Mouse (Mus musculus): ENCODE measurements at regions not wholly inside any gene's neighbourhood (a gene's known extent, or its start where the extent isn't known, plus 50 kb on each side); places are given as distances from the start of the nearest gene placed in this dataset.

DNA sequence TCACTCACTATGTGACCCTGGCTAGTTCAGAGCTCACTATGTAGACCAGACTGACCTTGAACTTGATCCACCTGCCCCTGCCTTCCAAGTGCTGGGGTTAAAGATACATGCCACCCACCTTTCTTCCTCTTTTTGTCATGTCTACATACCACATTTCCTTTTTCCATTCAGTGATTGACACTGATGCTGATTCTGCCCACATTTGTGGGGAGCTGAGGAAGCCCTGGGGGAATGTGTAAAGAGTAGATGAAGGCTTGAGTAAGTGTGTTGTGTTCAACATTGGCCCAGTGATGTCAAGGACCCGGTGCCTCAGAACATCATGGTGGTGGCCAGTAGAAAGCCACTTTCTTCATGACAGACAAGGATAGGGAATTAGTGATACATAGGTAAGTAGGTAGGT, 201.3 kb downstream of the Rpap3 start:
- no peak for DNase-seq (ENCODE audit: low read depth, low spot score)

DNA sequence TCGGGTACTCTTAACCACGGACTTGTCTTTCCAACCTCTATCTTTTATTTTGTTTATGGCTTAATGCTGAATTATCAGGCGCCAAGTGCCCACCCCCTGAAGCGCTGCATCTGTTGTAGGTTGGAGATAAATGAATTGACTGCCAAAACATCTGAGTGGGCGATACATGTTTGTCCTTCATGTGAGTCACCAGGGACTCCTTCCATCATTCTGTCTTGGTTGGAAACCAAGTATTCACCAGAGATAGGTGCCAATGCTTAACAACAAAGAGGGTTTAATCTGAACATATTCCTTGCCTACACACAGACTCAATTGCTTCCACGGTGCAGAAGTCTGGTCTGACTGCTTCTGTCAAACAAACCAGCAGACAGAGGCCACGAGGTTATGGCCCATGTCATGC, 203.6 kb downstream of the Rpap3 start:
- no peak for DNase-seq (ENCODE audit: low read depth, low spot score)

DNA sequence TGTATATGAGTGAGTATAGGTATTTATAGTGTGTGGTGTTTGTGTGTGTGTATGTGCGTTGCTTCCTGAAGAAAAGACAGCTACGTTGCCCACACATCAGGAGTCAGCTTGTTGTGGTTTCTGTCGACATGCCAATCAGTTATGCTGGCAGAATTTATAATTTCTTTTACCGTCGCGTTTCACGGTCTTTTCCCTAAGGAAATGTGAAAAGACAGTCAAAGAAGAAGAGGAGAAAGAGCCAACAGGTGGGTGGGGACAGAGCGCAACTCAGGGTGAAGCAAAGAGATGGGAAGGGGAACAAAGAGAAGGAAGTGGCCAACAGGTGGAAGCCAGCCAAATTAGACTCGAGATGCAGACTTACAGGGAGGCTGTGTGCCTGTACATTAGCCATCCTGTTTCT, 204.2 kb downstream of the Rpap3 start:
- no peak for DNase-seq (ENCODE audit: low read depth, low spot score)

DNA sequence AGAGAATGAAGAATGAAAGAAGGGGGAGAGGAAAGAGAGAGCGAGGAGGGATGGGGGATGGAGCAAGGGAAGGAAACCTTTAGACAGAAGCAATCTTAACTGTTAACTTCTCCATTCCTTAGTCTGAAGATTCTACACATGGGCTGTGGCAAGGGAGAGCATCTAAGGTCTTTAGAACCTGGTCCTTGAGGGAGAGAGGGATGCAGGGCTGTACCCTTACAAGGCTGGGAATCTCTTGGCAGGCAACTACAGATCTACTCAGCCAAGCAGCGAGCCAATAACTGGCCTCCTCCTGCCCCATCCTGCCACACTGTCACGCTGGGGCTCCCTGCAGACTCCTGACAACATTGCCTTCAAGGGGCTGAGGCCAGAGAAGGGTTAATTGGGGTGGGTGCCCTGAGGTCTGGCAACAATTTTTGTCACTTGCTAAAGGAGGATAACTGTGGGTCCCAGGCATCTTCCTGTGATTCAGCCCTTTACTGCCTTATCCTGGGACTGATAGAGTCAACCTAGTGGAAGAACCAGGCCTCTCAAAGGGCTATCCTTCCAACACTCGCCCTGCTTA, 205.7 kb downstream of the Rpap3 start:
- no peak for DNase-seq (ENCODE audit: low read depth, low spot score)

DNA sequence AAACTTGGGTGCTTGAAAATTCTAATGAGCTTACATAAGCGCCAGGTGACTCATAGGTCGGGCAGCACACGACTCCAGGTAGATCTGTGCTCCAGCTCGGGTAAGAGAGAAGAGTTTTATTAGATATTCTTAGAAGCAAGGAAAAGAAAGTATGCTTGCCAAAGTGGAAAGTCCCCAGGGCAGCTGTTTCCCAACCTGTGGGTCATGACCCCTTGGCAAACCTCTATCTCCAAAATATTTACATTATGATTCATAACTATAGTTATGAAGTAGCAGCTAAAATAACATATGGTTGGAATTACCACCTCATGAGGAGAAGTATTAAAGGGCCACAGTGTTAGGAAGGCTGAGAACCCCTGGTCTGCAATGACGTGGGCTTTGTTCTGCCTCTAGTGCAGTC, 206.4 kb downstream of the Rpap3 start:
- no peak for DNase-seq (ENCODE audit: low read depth, low spot score)

DNA sequence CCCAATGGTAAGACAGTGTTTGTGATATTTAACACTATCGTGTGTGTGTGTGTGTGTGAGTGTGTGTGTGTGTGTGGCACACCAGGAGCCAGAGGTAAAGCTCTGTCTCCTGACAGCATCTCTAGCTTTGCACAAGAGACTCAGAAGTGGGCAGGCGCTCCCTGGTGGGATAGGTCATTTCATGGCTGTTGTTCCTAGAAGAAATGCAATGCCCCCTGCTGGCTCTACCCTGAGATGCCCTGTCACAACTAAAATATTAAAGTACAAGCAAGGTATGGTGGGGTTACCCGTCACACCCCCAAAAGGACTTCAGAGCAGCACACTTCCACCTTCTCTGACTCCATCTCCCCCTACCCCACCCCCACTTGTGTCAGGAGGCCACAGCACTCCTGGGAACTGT, 207.2 kb downstream of the Rpap3 start:
- no peak for DNase-seq (ENCODE audit: low read depth, low spot score)

DNA sequence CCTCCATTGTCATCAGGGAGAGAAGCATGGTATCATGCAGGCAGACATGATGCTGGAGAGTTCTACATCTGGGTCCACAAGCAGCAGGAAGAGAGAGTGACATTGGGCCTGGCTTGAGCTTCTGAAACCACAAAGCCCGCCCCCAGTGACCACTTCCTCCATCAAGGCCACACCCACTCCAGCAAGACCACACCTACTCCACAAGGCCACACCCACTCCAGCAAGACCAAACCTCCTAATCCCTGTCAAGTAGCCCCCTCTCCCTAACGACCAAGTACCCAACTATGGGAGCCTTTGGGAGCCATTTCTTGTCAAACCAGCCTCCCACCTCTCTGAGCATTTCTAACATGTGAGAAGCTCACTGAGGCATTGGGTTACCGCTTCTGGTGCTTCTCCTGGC, 209.6 kb downstream of the Rpap3 start:
- DNase-seq (ENCODE audit: low read depth, low spot score): no peak

DNA sequence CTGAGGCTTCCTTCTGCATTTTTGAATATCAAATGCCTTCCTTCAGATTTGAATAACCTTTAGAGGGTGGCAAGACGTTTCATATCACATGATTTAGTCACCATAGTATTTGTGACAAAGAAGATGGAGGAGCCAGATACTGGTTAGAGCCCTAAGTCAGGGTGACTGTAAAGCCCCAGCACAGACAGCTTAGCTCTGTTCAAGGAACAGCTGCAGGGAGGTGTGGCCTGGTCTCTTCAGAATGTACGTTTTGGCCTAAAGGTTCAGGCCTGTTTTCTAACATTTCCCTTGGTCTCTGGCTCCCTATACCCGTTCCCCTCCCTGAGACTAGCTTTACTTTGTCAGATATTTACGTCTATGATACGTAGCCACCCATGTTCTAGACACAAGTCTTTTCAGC, 212.3 kb downstream of the Rpap3 start:
- DNase-seq (ENCODE audit: low read depth, low spot score): no peak

DNA sequence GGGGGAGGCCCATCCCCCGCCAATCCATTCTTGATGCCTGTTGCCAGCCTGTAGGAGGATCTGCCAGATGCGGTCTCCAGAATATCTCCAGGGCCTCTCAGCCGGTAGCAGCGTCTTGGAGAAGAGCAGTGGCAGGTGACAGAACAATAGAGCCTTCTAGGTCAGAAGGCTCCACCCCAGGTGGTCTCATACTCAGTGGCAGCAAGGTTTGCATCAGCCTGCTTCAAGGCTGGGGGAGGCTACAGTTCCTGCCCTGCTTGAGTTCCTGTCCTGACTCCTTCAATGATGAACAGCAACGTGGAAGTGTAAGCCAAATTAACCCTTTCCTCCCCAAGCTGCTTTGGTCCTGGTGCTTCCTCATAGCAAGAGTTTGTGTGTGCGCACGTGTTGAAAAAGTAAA, 213.8 kb downstream of the Rpap3 start:
- no peak for DNase-seq (ENCODE audit: low read depth, low spot score)

DNA sequence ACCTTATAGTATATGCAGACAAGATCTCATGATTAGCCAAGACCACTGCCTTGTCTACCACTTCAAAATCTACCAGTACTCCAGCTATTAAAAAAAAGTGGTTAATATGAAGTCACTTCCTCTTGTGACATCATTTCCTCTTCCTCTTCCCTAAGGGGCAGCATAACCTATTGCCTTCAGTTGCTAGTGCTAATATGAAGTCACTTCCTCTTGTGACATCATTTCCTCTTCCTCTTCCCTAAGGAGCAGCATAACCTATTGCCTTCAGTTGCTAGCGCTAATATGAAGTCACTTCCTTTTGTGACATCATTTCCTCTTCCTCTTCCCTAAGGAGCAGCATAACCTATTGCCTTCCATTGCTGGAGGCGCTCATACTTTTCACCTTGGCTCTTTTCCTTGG, 218.2 kb downstream of the Rpap3 start:
- no peak for DNase-seq (ENCODE audit: low read depth, low spot score)

DNA sequence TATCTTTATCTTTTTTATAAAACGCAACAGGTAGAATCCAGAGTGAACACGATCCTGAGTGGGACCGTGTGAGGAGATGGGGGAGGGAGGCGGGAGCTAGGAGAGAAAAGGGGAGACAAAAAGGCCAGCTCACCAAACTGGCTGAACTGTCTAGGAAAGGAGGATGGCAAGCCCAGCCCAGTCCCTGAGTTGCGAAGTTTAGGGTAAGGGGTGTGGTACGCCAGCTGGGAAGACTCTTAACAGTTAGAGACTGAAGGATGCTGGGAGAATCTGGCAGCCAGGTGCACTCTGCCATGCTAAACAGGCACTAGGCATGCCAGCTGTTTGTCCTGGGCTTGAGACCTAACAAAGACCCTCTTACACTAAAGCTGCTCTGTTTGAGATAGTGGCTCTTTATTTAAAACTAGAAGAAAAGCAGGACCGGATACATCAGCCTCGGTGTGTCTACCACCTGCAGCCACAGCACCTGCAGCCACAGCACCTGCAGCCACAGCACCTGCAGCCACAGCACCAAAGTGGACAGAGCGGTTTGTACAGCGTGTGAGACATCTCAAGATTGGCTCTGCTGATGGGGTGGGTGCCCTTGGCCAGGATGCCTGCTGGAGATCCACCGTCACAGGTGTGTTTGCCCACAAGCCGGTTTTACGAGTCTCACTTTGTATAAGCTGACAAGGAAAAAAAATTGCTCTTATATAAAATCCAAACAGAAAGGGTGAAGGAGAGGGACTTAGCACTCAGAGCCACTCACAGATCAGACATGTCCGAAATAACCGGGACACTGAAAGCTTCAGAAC, 225.1 kb upstream of the Amigo2 start:
- DNase-seq (ENCODE audit: low read depth, low spot score): no peak

DNA sequence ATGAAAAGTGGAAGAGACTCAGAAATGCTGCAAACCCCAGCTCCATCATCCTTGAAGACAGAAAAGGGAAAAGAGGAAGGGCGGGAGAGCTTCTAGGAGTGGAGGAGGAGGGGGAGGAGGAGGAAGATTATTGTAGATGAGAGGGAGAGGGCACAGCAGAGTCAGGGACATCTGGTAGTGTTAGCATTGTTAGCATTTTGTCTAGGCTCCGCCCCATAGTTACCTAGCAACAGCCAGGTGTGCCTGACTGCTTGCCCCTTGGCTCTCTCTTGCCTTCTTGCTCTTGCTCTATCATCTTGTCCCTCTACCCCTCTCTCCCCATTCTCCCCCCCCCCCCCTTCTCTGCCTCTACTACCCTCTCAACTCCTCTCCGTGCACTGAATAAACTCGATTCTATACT, 224.4 kb upstream of the Amigo2 start:
- DNase-seq (ENCODE audit: low read depth, low spot score): no peak

DNA sequence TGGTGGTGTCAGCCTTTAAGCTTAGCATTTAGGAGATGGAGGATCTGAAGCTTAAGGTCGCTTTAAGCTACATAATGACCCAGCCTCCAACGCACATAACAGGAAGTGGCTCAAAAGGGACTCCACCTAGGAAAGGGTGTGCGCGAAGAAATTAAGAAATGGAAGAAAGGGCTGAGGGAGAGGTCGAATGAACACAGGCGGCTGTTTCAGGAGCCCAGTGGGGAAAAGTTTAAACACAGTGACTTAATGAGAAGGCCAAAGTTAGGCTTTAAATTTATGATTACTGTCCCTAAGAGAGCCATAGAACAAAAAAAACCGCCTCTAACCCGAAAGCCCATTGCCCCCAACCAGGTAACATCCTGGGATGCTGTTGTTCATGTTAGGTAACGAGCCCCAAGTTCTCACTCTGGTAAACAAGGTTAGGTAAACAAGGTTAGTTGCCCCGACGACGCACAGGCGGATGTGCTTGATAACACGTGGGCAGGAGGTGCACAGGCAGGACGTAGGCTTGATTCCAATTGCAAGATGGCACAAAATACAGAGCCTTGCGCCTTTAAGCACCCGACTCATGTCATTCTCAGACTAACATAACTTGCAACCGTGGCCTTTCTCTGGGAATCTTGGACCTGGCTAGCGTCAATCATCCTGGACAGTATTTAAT, 222.7 kb upstream of the Amigo2 start:
- no peak for DNase-seq (ENCODE audit: low read depth, low spot score)

DNA sequence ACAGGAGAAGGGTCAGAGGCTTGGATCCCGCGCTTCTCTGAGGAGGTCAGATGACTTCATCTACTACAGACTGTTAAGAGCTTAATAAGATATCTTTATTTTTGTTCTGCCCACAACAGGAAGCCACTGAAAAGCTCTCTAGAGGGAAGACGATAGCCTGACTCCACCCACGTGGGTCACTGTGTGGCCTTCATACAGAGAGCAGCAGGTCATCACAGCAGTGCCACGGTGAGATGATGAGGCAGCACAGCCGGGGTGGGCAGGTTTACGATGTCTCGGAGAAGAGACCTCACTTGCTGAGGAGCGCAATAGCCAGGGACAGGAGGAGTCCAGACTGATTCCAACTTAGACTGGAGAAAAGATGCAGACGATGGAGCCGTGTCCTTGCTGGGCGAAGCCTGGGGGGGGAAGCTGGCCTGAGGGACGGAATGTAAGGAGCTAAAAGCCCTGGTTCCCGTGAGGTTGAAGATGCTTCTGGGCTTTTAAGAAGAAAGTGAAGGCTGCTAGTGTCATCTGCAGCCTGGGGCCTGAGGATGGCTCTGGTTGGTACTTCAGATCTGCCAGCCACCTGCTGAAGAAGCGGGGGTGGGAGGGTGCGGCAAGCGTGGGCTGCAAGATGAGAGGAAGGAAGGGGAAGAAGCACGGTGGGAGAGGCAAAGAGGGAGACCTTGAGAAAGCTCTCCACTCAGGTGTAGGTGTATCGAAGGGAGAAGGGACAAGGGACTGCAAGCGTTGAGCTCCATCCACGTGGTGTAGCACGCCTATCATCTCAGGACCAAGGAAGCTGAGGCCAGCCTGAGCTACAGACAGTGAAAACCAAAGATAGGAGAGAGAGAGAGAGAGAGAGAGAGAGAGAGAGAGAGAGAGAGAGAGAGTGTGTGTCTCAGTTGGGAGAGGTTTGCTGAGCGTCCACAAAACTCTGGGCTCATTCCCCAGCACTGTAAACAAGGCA, 221.9 kb upstream of the Amigo2 start:
- no peak for DNase-seq (ENCODE audit: low read depth, low spot score)

DNA sequence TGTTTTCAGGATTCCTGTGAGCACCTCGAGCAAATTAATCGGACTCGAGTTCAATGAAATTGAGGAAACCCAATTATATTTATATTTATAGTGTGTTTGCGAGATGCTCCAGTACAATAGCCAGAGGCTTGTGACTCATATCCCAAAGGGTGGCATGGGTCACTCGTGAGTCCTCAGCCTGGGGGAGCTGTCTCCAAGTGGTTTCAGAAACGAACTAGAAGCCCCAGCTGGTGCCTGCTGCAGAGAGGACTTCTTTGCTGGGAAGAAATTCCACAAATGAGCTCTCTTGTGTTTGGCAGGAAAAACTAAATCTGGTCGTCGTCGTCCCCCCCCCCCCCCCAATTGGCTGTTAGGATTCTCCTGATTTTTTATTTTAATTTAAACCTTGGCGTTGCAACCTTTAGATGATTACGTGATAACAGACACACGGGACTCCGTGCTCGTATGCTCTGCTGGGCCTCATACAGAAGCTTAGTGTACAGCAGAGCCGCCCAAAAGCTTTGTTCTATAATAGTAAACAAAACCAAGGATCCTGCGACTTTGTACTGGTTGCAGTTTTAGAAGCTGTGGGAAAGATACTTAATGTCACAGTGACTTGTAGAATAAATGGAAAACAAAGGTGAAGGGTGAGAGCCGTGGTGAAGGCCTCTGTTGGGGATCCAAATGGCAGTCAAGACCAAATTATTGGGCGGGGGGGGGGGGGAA, 220.8 kb upstream of the Amigo2 start:
- no peak for DNase-seq (ENCODE audit: low read depth, low spot score)

DNA sequence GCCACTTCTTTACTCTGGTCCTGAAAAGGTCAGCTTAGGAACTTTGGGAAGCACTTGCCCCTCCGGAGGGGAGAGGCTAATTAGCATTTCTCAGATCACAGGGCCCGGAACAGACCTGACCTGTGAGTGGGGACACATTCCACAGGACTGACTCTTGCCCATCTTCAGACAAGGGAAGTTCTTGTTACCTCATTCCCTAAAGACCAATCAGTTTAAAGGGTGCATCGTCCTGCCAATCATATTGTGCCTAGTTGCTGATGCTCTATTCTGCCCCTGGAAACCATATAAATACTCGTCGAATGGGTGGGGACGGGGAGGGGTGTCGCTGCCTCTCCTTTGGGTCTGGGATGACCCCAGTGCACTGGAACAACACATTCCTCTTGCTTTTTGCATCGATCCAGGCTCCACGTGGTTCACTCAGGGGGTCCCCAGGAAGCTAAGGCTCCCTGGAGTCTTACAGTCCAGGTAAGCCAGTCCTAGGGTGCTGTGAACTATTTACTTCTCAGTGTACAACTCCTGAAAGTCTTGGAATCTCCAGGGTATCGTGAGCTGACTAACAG, 219.9 kb upstream of the Amigo2 start:
- no peak for DNase-seq (ENCODE audit: low read depth, low spot score)

DNA sequence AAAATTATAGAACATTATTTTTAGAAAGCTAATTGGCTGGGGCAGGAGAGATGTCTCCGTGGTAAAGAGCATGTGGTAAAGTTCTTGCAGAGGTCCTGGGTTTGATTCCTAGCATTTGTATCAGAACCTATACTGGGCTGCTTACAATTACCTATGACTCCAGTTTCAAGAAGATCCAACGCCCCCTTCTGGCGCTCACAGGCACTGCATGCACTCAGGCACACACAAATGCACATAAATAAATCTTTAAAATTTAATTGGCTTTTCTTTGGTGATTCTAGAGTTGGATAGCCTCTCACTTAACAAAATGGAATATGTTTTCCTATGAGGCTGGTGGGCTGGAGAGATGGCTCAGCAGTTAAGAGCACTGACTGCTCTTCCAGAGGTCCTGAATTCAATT, 219.0 kb upstream of the Amigo2 start:
- DNase-seq (ENCODE audit: low read depth, low spot score): no peak

DNA sequence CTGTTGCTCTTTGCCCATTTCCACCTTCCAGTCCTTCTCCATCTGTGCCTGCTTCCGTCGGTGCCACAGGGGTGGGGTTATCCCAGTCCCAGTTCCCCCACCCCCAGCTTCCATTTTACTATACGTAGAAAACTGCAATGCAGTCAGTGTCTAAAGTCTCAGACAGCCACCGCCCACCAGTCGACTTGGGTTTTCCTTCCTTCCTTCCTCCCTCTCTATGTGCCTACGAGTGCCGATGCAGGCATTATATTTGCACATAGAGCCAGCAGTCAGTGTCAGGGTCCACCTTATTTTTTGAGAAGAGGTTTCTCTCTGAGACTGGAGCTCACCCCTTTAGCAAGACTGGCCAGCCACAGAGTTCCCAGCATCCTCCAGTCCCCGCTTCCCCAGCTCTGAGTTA, 218.3 kb upstream of the Amigo2 start:
- no peak for DNase-seq (ENCODE audit: low read depth, low spot score)

DNA sequence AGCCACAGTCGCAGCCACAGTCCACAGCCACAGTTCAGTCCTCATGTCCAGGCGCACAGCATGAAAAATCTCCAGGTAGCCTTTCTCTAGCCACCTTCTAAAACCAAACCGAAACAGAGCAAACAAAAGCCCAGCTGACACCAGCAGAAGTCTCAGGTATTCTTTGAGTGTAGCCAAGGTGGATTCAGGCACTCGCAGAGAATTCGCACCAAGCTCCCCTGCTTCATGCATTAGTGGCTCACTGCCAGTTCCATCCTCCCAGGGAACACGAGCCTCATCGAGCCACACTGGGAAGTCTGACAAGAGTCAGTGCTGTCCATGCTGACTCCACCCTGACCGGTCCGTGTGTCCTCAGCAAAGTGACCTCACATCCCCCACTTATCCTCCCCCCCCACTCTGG, 217.7 kb upstream of the Amigo2 start:
- no peak for DNase-seq (ENCODE audit: low read depth, low spot score)

DNA sequence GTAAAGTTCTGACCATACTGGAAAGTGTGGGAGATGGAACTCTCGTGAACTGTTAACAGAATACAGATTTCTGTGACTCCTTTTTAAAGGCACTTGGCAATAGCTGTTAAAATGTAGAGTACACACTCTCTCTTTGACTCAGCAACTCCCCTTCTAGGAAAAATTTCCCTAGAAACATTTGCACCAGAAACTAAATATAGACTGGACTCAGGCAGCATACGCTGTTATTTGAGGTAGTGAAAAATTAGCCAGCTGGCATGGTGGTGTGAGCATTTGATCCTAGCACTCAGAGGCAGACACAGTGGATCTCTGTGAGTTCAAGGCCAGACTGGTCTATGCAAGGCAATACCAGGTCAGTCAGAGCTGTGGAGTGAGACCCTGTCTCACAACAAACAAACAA, 215.5 kb upstream of the Amigo2 start:
- no peak for DNase-seq (ENCODE audit: low read depth, low spot score)

DNA sequence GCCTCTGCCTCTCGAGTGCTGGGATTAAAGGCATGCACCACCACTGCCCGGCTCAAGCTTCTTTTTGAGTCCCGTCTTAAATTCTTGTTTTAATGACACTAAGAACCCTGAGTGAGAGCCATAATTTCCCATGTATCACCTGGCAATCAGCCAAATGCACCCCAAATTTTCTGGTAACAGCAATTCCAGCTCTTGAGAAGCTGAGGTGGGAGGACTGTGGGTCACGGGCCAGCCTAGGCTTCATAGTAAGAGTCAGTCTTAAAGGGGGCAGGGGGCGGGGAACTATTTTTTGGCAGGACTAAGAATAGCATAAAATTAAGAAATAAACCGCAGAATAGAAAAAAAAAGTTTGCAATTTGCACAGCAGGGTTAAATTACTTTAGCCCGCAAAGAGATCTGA, 214.9 kb upstream of the Amigo2 start:
- DNase-seq (ENCODE audit: low read depth, low spot score): no peak

All from WW6 (cell line).